Mouse (Mus musculus) lung, postnatal 0 days (tissue): Measurements from ENCODE around the gene Stat2.

Experiments used
- CTCF ChIP-seq: IDR thresholded peaks from 2 replicates; pipeline ENCODE4 v1.5.1; 2016; ENCODE audit warnings: antibody characterized with exemption, mild to moderate bottlenecking
- EP300 ChIP-seq: IDR thresholded peaks from 2 replicates; pipeline ENCODE4 v1.6.1; 2016; ENCODE audit warnings: antibody characterized with exemption, mild to moderate bottlenecking, control low read depth

GRCm38 (mm10) chr10:128298243-128298642 is 27.9 kb downstream of the Stat2 start:
- TF ChIP-seq CTCF (no peak), EP300 (no peak)
